Mouse (Mus musculus) liver, adult 2 months (tissue): Measurements from ENCODE around the gene Akap17b.

Source experiments
- CTCF ChIP-seq: fragments of 200-500 bp; IDR thresholded peaks from 2 replicates; pipeline ENCODE4 v1.5.1; 2011; ENCODE audit warnings: low read depth, low read length, control low read depth
- POLR2A ChIP-seq: fragments of 200-500 bp; IDR thresholded peaks from 2 replicates; pipeline ENCODE4 v1.6.1; 2011; ENCODE audit warnings: low read length, control low read depth; ENCODE audit not compliant: insufficient read depth; ENCODE audit errors: extremely low read depth

GRCm38 (mm10) chrX:36562079-36562478 lies 83.1 kb downstream of the Akap17b start:
- TF ChIP-seq POLR2A (no peak), CTCF (no peak)
